Mouse (Mus musculus) adrenal gland (tissue): ENCODE results near the gene E2f3.

Experiments
- intact Hi-C: fragments of 180-260 bp; cut with DNase I; formaldehyde crosslinking; loops from one replicate; pipeline ENCODE4 v1.15.1; 2025

Gene E2f3

GRCm38 (mm10) chr13:29938776-29939175, 47.1 kb downstream of the E2f3 start:
- intact Hi-C loops = no loop called here

- intact Hi-C loops = no loop called here
Measured at GRCm38 (mm10) chr13:29926168-29926567, 59.7 kb downstream of the E2f3 start.

- intact Hi-C loops = no loop called here
Measured at GRCm38 (mm10) chr13:29919841-29920240, 66.0 kb downstream of the E2f3 start.

GRCm38 (mm10) chr13:29916561-29916960, 69.3 kb downstream of the E2f3 start:
- intact Hi-C loops = no loop called here

DNA sequence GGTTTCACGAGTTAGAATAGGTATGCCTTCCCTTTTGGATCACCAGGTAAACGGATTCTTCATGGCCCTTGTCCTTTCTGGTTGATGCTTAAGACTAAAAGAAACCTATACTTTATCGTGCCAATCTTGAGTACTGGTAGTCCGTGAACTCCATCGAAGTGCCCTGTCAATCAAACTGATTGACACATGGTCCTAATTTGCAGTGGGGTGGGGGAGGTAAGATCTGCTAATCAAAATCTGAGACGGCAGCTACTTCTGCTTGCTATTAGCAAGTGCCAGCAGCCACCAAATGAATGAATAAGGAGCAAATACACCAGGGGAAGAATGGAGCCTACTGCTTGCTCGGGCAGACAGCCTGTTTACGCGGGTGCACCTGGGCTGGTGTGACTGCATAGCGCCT, 72.3 kb downstream of the E2f3 start:
- intact Hi-C loops = no loop called here

GRCm38 (mm10) chr13:29913061-29913460, 72.8 kb downstream of the E2f3 start:
- intact Hi-C loops = no loop called here

- intact Hi-C loops = no loop called here
Measured at GRCm38 (mm10) chr13:29912251-29912650, 73.6 kb downstream of the E2f3 start.

DNA sequence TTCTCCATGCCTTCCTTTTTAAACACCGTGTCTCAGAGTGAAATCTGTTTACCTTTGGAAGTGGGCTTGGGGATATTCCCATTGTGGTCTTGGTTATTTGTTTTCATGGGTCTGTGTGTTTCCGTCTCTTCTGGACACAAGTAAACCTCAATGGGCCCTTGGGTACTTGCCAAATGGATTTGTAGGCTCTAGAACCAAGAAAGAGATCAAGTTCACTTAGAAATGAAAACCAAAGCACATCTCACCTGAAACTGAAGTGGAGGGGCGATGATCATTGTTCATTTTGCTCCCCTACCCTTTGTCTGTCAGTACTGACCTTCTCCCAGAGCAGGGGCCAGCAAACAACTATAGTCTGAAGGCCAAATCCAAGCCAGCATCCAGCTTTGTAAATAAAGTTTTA, 74.7 kb downstream of the E2f3 start:
- intact Hi-C loops = no loop called here

- intact Hi-C loops = no loop called here
Measured at GRCm38 (mm10) chr13:29908431-29908830, 77.4 kb downstream of the E2f3 start.

DNA sequence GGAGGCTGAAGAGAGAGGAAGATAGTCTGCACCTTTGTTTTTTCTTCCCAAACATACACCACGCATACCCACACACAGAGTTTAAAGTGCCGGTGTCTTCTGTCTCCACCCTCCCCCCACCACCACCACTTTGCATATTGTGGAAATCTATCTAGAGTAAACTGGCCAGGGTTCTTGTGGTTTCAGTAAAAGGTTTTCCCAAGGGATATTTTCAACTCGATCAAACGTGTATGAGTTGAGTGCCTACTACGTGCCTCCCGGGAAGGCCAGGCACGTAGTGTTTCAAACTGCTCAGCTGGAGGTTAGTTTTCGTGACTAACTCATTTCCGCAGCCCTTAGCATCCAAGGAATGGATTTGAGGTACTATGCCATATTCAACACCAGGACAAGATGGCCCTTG, 77.9 kb downstream of the E2f3 start:
- intact Hi-C loops = no loop called here

DNA sequence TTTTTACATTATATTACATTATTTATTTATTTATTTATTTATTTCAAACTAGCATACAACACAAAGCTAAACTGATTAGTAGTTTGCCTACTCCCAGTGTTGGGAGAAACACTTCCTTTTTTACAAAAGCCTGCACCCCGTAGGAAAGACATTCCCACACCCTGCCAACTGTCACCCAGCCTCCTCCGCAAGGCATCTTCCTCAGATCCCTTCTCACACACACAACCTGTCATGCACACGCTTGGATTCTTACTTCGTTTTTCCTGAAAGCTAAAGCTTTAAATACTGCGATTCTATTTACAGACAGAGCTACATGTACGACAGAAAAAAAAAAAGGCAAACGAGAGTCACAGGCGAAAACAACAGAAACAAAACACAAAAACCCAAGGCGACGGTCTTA, 79.1 kb downstream of the E2f3 start:
- intact Hi-C loops = no loop called here

- intact Hi-C loops = no loop called here
Measured at GRCm38 (mm10) chr13:29903341-29903740, 82.5 kb downstream of the E2f3 start.

GRCm38 (mm10) chr13:29902676-29903075, 83.2 kb downstream of the E2f3 start:
- intact Hi-C loops = no loop called here

DNA sequence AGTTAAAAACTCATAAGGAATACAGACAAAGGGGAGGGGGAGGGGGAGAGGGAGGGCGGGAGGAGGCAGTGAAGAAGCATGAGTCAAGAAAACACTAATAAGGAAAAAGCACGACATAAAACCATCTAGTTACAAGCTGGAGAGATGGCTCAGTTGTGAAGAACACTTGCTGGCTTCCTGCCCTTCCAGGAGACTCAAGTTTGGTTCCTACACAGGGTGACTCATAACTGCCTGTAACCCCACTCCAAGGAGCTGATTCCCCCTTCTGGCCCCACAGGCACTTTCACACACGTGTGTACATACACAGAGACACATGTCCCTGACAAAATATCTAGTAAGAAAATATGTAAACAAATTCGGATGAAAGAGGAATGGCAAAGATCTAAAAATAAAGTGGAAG, 84.2 kb downstream of the E2f3 start:
- intact Hi-C loops = no loop called here

GRCm38 (mm10) chr13:29866780-29867179, 119.1 kb downstream of the E2f3 start:
- intact Hi-C loops = no loop called here

DNA sequence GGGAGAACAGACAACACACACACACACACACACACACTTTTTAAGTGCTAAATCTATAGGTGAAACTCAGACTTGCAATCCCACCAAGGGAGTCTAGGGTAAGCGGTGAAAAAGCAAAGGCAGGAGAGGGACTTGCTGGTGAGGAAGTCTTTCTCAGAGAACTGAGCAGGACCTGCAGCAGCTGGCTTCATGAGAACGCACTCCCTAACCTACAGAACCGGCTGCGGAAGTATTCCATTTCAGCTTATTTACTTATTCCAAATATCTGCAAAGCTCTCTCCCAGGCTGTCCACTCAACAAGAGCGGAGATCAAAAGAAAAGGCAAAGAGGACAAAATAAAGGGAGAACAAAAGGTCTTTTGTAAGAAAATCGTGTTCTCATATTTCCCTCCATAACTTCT, 121.5 kb downstream of the E2f3 start:
- intact Hi-C loops = no loop called here

GRCm38 (mm10) chr13:29860087-29860486, 125.8 kb downstream of the E2f3 start:
- intact Hi-C loops = no loop called here

- intact Hi-C loops = loop anchor here (2.0 to 5.0 kb wide), 2 partner anchors 130 to 227 kb away; partner anchors contain the start of gene E2f3
Measured at GRCm38 (mm10) chr13:29857436-29857835, 128.4 kb downstream of the E2f3 start.
